Mouse (Mus musculus) MEL (cell line): ENCODE measurements around the gene Gm20388. TPM values are rescaled to one million over a fixed set of nuclear protein-coding genes. Genes with fewer than 3 reads are reported as not detected.
A peak's percentile ranks its signal among the peaks of the same experiment; 100 is the strongest.

ENCODE experiments used
- DNase-seq: peaks from one replicate; pipeline ENCODE4 v3.0.0; 2011; ENCODE audit warnings: low read depth, low spot score
- H3K27ac ChIP-seq: 2 replicates; pipeline ENCODE4 v1.5.1; 2012; ENCODE audit warnings: low read depth, mild to moderate bottlenecking, control low read depth, low read length, moderate library complexity; ENCODE audit not compliant: control insufficient read depth
- H3K27me3 ChIP-seq, 2 experiments: fragments of 150-350 bp in 1 of 2; sonication (generic) in 1 of 2; 2 replicates each; pipeline ENCODE4 v1.6.1; 2012; ENCODE audit warnings: low read length in 2 of 2, mild to moderate bottlenecking in 2 of 2, improper control_type of control experiment in 1 of 2, moderate library complexity in 1 of 2; ENCODE audit not compliant: insufficient read depth in 2 of 2, control insufficient read depth in 1 of 2
- H3K36me3 ChIP-seq, 2 experiments: 2 replicates each; pipeline ENCODE4 v1.6.1; 2012 to 2014; ENCODE audit warnings: low read length in 2 of 2, improper control_type of control experiment in 1 of 2, inconsistent platforms in 1 of 2, mild to moderate bottlenecking in 1 of 2; ENCODE audit not compliant: insufficient read depth in 2 of 2, control insufficient read depth in 1 of 2
- H3K4me1 ChIP-seq, 2 experiments: fragments of 150-350 bp in 1 of 2; sonication (generic) in 1 of 2; 2 replicates each; pipeline ENCODE4 v1.6.1; 2012; ENCODE audit warnings: low read length in 2 of 2, improper control_type of control experiment in 1 of 2, mild to moderate bottlenecking in 1 of 2; ENCODE audit not compliant: insufficient read depth in 2 of 2, control insufficient read depth in 1 of 2
- H3K4me3 ChIP-seq, 2 experiments: fragments of 150-350 bp in 1 of 2; sonication (generic) in 1 of 2; 2 replicates each; pipeline ENCODE4 v1.5.1; 2012; ENCODE audit warnings: low read depth in 2 of 2, low read length in 2 of 2, mild to moderate bottlenecking in 2 of 2, moderate library complexity in 2 of 2, control low read depth in 1 of 2, improper control_type of control experiment in 1 of 2; ENCODE audit not compliant: control insufficient read depth in 1 of 2, insufficient read depth in 1 of 2
- H3K79me2 ChIP-seq: 2 replicates; pipeline ENCODE4 v1.6.1; 2012; ENCODE audit warnings: mild to moderate bottlenecking, low read length, moderate library complexity; ENCODE audit not compliant: control insufficient read depth, poor library complexity, insufficient read depth
- H3K9ac ChIP-seq: 2 replicates; pipeline ENCODE4 v1.6.1; 2012; ENCODE audit warnings: low read depth, mild to moderate bottlenecking, control low read depth, low read length, moderate library complexity; ENCODE audit not compliant: control insufficient read depth, poor library complexity, severe bottlenecking
- H3K9me3 ChIP-seq: fragments of 150-350 bp; sonication (generic); replicated peaks from 2 replicates; pipeline ENCODE4 v1.6.1; 2012; ENCODE audit warnings: mild to moderate bottlenecking, low read length, improper control_type of control experiment, moderate library complexity; ENCODE audit not compliant: insufficient read depth
- BHLHE40 ChIP-seq: IDR thresholded peaks from 2 replicates; pipeline ENCODE4 v1.6.1; 2012; ENCODE audit warnings: low read depth, mild to moderate bottlenecking, inconsistent platforms, low read length, improper control_type of control experiment, borderline replicate concordance
- EP300 ChIP-seq, 2 experiments: IDR thresholded peaks; 2 replicates each; pipeline ENCODE4 v1.6.1; 2011; ENCODE audit warnings: improper control_type of control experiment in 2 of 2, low read length in 2 of 2, low read depth in 1 of 2, mild to moderate bottlenecking in 1 of 2
- GABPA ChIP-seq: IDR thresholded peaks from 2 replicates; pipeline ENCODE4 v1.6.1; 2012; ENCODE audit warnings: low read depth, mild to moderate bottlenecking, inconsistent platforms, low read length, improper control_type of control experiment, moderate library complexity
- GATA1 ChIP-seq: IDR thresholded peaks from 2 replicates; pipeline ENCODE4 v1.6.1; 2011; ENCODE audit warnings: low read depth, low read length, improper control_type of control experiment
- MAFK ChIP-seq: IDR thresholded peaks from 2 replicates; pipeline ENCODE4 v1.6.1; 2011; ENCODE audit warnings: low read depth, mild to moderate bottlenecking, low read length, improper control_type of control experiment, borderline replicate concordance
- MAX ChIP-seq: IDR thresholded peaks from 2 replicates; pipeline ENCODE4 v1.6.1; 2011; ENCODE audit warnings: low read length, improper control_type of control experiment
- MAZ ChIP-seq: IDR thresholded peaks from 2 replicates; pipeline ENCODE4 v1.6.1; 2012; ENCODE audit warnings: low read depth, mild to moderate bottlenecking, inconsistent platforms, low read length, improper control_type of control experiment
- MEF2A ChIP-seq: IDR thresholded peaks from 2 replicates; pipeline ENCODE4 v1.6.1; 2014; ENCODE audit warnings: low read depth, mild to moderate bottlenecking, inconsistent platforms, low read length, improper control_type of control experiment; ENCODE audit not compliant: poor library complexity, insufficient replicate concordance, severe bottlenecking; ENCODE audit errors: extremely low read depth
- MYB ChIP-seq: IDR thresholded peaks from 2 replicates; pipeline ENCODE4 v1.6.1; 2011; ENCODE audit warnings: mild to moderate bottlenecking, low read depth, low read length, improper control_type of control experiment
- NELFE ChIP-seq: IDR thresholded peaks from 2 replicates; pipeline ENCODE4 v1.6.1; 2011; ENCODE audit warnings: low read depth, low read length, improper control_type of control experiment
- POLR2AphosphoS5 ChIP-seq: IDR thresholded peaks from 2 replicates; pipeline ENCODE4 v1.6.1; 2012; ENCODE audit warnings: low read depth, borderline replicate concordance, mild to moderate bottlenecking, inconsistent platforms, low read length, moderate library complexity, mixed read lengths
- SIN3A ChIP-seq: IDR thresholded peaks from 2 replicates; pipeline ENCODE4 v1.6.1; 2012; ENCODE audit warnings: low read length, improper control_type of control experiment, inconsistent platforms
- SMC3 ChIP-seq: IDR thresholded peaks from 2 replicates; pipeline ENCODE4 v1.6.1; 2011; ENCODE audit warnings: low read depth, low read length, improper control_type of control experiment
- TAL1 ChIP-seq: IDR thresholded peaks from 2 replicates; pipeline ENCODE4 v1.6.1; 2012; ENCODE audit warnings: mild to moderate bottlenecking, inconsistent platforms, low read length, moderate library complexity, mixed read lengths
- TBP ChIP-seq: IDR thresholded peaks from 2 replicates; pipeline ENCODE4 v1.8.0; 2011; ENCODE audit warnings: low read depth, low read length, improper control_type of control experiment
- TCF12 ChIP-seq: IDR thresholded peaks from 2 replicates; pipeline ENCODE4 v1.6.1; 2014; ENCODE audit warnings: low read depth, mild to moderate bottlenecking, inconsistent platforms, low read length, improper control_type of control experiment, moderate library complexity
- UBTF ChIP-seq: IDR thresholded peaks from 2 replicates; pipeline ENCODE4 v1.6.1; 2012; ENCODE audit warnings: low read depth, mild to moderate bottlenecking, inconsistent platforms, low read length, improper control_type of control experiment, moderate library complexity, borderline replicate concordance; ENCODE audit not compliant: insufficient read depth
- USF2 ChIP-seq, 2 experiments: IDR thresholded peaks; 2 replicates each; pipeline ENCODE4 v1.6.1; 2011 to 2012; ENCODE audit warnings: improper control_type of control experiment in 2 of 2, low read length in 2 of 2, borderline replicate concordance in 1 of 2, inconsistent platforms in 1 of 2, low read depth in 1 of 2, mild to moderate bottlenecking in 1 of 2; ENCODE audit not compliant: insufficient read depth in 1 of 2
- polyA plus RNA-seq, 2 experiments: library from polyadenylated mRNA; stranded (reverse) in 1 of 2; unstranded in 1 of 2; fragments of >175 nt in 1 of 2; fragments of >200 nt in 1 of 2; gene quantifications; 2 replicates each; pipeline versions ENCODE4 v1.2.1 to v1.2.4; 2012; ENCODE audit warnings: low replicate concordance in 2 of 2, low read depth in 1 of 2; ENCODE audit not compliant: insufficient read length in 2 of 2, insufficient read depth in 1 of 2, missing spikeins in 1 of 2
- total RNA-seq: library from RNA; depleted of rRNA; stranded (reverse); fragments of 300-350 nt; gene quantifications from 2 replicates; pipeline ENCODE4 v1.2.3, GENCODE M21; 2012

Gene Gm20388
- total and polyA plus RNA-seq, 3 experiments, result 11.1 to 17.8 TPM; not detected in 1

- Histone ChIP-seq H3K27ac (no peak overlapping the region), H3K36me3 (peaks cover 0 to 9% of the 10 kb centered on the region in 2 experiments; a peak in 2 of 4 replicates), H3K4me3 (no peak overlapping the region), H3K79me2 (no peaks in the 10 kb centered on the region), H3K27me3 (no peaks in the 10 kb centered on the region), H3K4me1 (peaks cover 10 to 16% of the 10 kb centered on the region in 2 experiments), H3K9ac (no peak overlapping the region), H3K9me3 (no peaks in the 10 kb centered on the region)
- TF ChIP-seq GABPA (no peak), POLR2AphosphoS5 (no peak), MAZ (no peak), MAFK (no peak), SMC3 (no peak), MYB (no peak)
- no peak for DNase-seq
These were observed 2837.2 kb downstream of the Gm20388 start for GRCm38 (mm10) chr8:122747825-122748224.

- TF ChIP-seq NELFE (no peak), EP300 (IDR thresholded peaks at IDR 0.05; ENCODE audit: low read depth in 1 of 2, low read length in 2 of 2) (peak; percentile 14 to 40; a peak in 2 of 4 replicates), GATA1 (peak; percentile 56; the same call in 1 of the 2 replicates), MAZ (0 out of 2 replicates have a peak, but pooled peaks have one; percentile 30), TCF12 (0 out of 2 replicates have a peak, but pooled peaks have one; percentile 24), UBTF (no peak), SIN3A (0 out of 2 replicates have a peak, but pooled peaks have one; percentile 36)
- peaks cover 10 to 16% of the 10 kb centered on the region in 2 experiments for H3K4me1 ChIP-seq
- no peak overlapping the region for H3K9ac ChIP-seq
- H3K9me3 ChIP-seq, result no peaks in the 10 kb centered on the region
- H3K27me3 ChIP-seq, result no peaks in the 10 kb centered on the region
- no peaks in the 10 kb centered on the region for H3K79me2 ChIP-seq
- H3K27ac ChIP-seq, result no peak overlapping the region
- H3K36me3 ChIP-seq, result peaks cover 0 to 9% of the 10 kb centered on the region in 2 experiments; a peak in 2 of 4 replicates
- no peak overlapping the region for H3K4me3 ChIP-seq
- DNase-seq, result peak; percentile 60
These were observed 2838.8 kb downstream of the Gm20388 start for GRCm38 (mm10) chr8:122749333-122749958.

- Histone ChIP-seq H3K4me3 (no peak overlapping the region), H3K36me3 (peaks cover 0 to 9% of the 10 kb centered on the region in 2 experiments; a peak in 2 of 4 replicates), H3K9ac (no peak overlapping the region), H3K9me3 (no peaks in the 10 kb centered on the region), H3K4me1 (peaks cover 10 to 16% of the 10 kb centered on the region in 2 experiments), H3K27ac (no peak overlapping the region), H3K27me3 (no peaks in the 10 kb centered on the region), H3K79me2 (no peaks in the 10 kb centered on the region)
- TF ChIP-seq UBTF (no peak), NELFE (no peak), USF2 (IDR thresholded peaks at IDR 0.05; ENCODE audit: borderline replicate concordance in 1 of 2, insufficient read depth in 1 of 2, low read depth in 1 of 2, low read length in 2 of 2) (no peak), TBP (no peak), MEF2A (no peak), MYB (no peak), TAL1 (no peak), BHLHE40 (no peak), GABPA (no peak), MAX (no peak), POLR2AphosphoS5 (no peak)
- DNase-seq, result no peak
These were observed 2840.7 kb downstream of the Gm20388 start for GRCm38 (mm10) chr8:122751342-122751741.
